Mouse (Mus musculus) G1E (cell line): ENCODE data around the gene Mars2.

Experiments
- CTCF ChIP-seq: IDR thresholded peaks from 2 replicates; pipeline ENCODE4 v1.5.1; 2012; ENCODE audit warnings: low read depth, low read length, inconsistent platforms, mixed read lengths
- GATA1 ChIP-seq: IDR thresholded peaks from 2 replicates; pipeline ENCODE4 v1.6.1; 2012; ENCODE audit warnings: borderline replicate concordance, low read length, inconsistent platforms, mixed read lengths
- GATA2 ChIP-seq: IDR thresholded peaks from 2 replicates; pipeline ENCODE4 v1.6.1; 2012; ENCODE audit warnings: low read depth, low read length, inconsistent platforms, borderline replicate concordance
- POLR2AphosphoS5 ChIP-seq: IDR thresholded peaks from 2 replicates; pipeline ENCODE4 v1.6.1; 2012; ENCODE audit warnings: low read depth, low read length, inconsistent platforms; ENCODE audit not compliant: insufficient replicate concordance
- TAL1 ChIP-seq: conservative IDR thresholded peaks from 2 replicates; pipeline ENCODE4 v1.6.1; 2012; ENCODE audit warnings: low read depth, low read length, inconsistent platforms, mixed read lengths

DNA sequence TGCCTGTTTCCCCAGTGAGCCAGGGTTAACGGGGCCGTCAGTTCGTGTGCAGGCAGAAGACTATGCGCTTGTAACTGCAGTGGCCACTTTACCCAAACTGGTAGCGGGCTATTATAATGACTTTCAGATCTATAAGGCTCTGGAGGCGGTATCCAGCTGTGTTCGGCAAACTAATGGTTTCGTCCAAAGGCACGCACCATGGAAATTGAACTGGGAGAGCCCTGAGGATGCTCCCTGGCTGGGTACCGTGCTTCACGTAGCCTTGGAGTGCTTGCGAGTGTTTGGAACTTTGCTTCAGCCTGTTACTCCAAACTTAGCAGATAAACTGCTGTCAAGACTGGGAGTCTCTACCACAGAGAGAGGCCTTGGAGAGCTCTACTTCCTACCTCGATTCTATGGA lies 1.5 kb downstream of the Mars2 start:
- TF ChIP-seq GATA1 = no peak
- TF ChIP-seq CTCF = no peak
- TF ChIP-seq POLR2AphosphoS5 = no peak
- no peak for TF ChIP-seq GATA2
- no peak for TF ChIP-seq TAL1
